13 mouse cellular contexts compared by ENCODE assay signal in genomic region chr2:11396835-11397234, GRCm38 (mm10).
DNase-seq lines count a peak whose midpoint lies in the region; TF ChIP-seq lines count a peak whose summit lies in the region.
"Had no signal": no experiment of that assay in that cellular context is flagged by ENCODE, and none has a peak within 500 bp of the region (broad histone marks: within the 10 kb centered on the region; RNA-seq: fewer than 3 reads in every experiment).

No protein-coding gene starts in this region.

- peaks cover 5% of the 10 kb centered on the region for H3K4me1 ChIP-seq in bone marrow, adult 2 months (ENCODE audit: control insufficient read depth, insufficient read depth, low read length)
- H3K4me1 ChIP-seq: embryonic facial prominence, embryonic 15.5 days had no signal

- DNase-seq in layer of hippocampus, adult 2 months (ENCODE audit: low spot score in 2 of 2): no peak
- no peak for DNase-seq in layer of hippocampus, adult 8-10 months (ENCODE audit: low spot score in 2 of 2)
- peak; percentile 18 for DNase-seq in thymus, postnatal 25 days
- DNase-seq in thymus, adult 18-20 months: no peak
- peak; percentile 35 for DNase-seq in thymus, postnatal 4 days
- DNase-seq in kidney, postnatal 4 days: no peak
- DNase-seq in ovary, postnatal 14 days (ENCODE audit: low spot score): no peak
- DNase-seq: cerebellum, adult 9-11 months had no signal

- TF ChIP-seq POLR2A in bone marrow, adult 2 months (IDR thresholded peaks at IDR 0.05; ENCODE audit: borderline replicate concordance, control insufficient read depth, low read depth, low read length): no peak

- peak; percentile 56 for TF ChIP-seq CTCF in layer of hippocampus, adult 2 months (conservative IDR thresholded peaks at IDR 0.05)
- TF ChIP-seq CTCF in bone marrow, adult 2 months (IDR thresholded peaks at IDR 0.05; ENCODE audit: control insufficient read depth, insufficient read depth, low read length): peak; percentile 19; the same call in 1 of the 2 replicates

- no peak overlapping the region for H3K27ac ChIP-seq in layer of hippocampus, adult 2 months
- no peak overlapping the region for H3K27ac ChIP-seq in bone marrow, adult 2 months (ENCODE audit: control insufficient read depth, insufficient read depth, low read depth, low read length, poor library complexity)
- H3K27ac ChIP-seq: embryonic facial prominence, embryonic 15.5 days; hindbrain, postnatal 0 days; lung, embryonic 15.5 days; midbrain, embryonic 15.5 days had no signal

- no peak overlapping the region for H3K4me3 ChIP-seq in layer of hippocampus, adult 2 months
- H3K4me3 ChIP-seq in bone marrow, adult 2 months (replicated peaks; ENCODE audit: control insufficient read depth, low read depth, low read length): no peak overlapping the region
- H3K4me3 ChIP-seq: embryonic facial prominence, embryonic 15.5 days; lung, embryonic 15.5 days; midbrain, embryonic 15.5 days had no signal

- WGBS in bone marrow, adult 2 months: 76% methylated on average over 3 of the region's 3 CpGs

Comparison
In these comparisons a context has a peak if more than half of its experiments do, and no peak if none do; other contexts are left out.
1. DNase-seq: peak in thymus, postnatal 25 days (single experiment) and thymus, postnatal 4 days (single experiment); none in layer of hippocampus, adult 2 months (0 of 2), layer of hippocampus, adult 8-10 months (0 of 2), thymus, adult 18-20 months (0 of 2), kidney, postnatal 4 days (0 of 2) and ovary, postnatal 14 days (single experiment).